Mouse (Mus musculus) neural tube, embryonic 12.5 days (tissue): ENCODE measurements around the gene Ost4. TPM values are rescaled to one million over a fixed set of nuclear protein-coding genes. Genes with fewer than 3 reads are reported as not detected.

Experiments
- ATAC-seq: fragments of 200-750 bp; cut with Nextera tagmentation; 2 replicates; pipeline ENCODE4 v1.8.0; 2017; ENCODE audit warnings: low read depth, mild to moderate bottlenecking, moderate TSS enrichment, moderate library complexity; ENCODE audit not compliant: low FRiP score
- H3K27ac ChIP-seq: fragments of 300-500 bp; sonication (generic); 2 replicates; pipeline ENCODE4 v1.5.1; 2016
- H3K27me3 ChIP-seq: fragments of 300-500 bp; sonication (generic); replicated peaks from 2 replicates; pipeline ENCODE4 v1.6.1; 2016; ENCODE audit warnings: mild to moderate bottlenecking
- H3K36me3 ChIP-seq: fragments of 300-500 bp; sonication (generic); 2 replicates; pipeline ENCODE4 v1.6.1; 2016; ENCODE audit warnings: mild to moderate bottlenecking
- H3K4me1 ChIP-seq: fragments of 300-500 bp; sonication (generic); 2 replicates; pipeline ENCODE4 v1.6.1; 2016
- H3K4me2 ChIP-seq: fragments of 300-500 bp; sonication (generic); replicated peaks from 2 replicates; pipeline ENCODE4 v1.6.1; 2016; ENCODE audit warnings: mild to moderate bottlenecking
- H3K4me3 ChIP-seq: fragments of 300-500 bp; sonication (generic); 2 replicates; pipeline ENCODE4 v1.5.1; 2016
- H3K9ac ChIP-seq: fragments of 300-500 bp; sonication (generic); 2 replicates; pipeline ENCODE4 v1.6.1; 2016; ENCODE audit warnings: mild to moderate bottlenecking
- H3K9me3 ChIP-seq: fragments of 300-500 bp; sonication (generic); 2 replicates; pipeline ENCODE4 v1.6.1; 2016; ENCODE audit warnings: mild to moderate bottlenecking
- WGBS: fragments of 180-500 bp; shearing (Covaris S2); methylation state at CpG from one replicate; pipeline ENCODE4 v1.1.7; 2016; 5-methylcytosine and 5-hydroxymethylcytosine counted together
- polyA plus RNA-seq: library from polyadenylated mRNA; unstranded; fragments of >200 nt; fragmentation: Nextera tagmentation; extraction: Ambion mirVana; gene quantifications from 2 replicates; pipeline ENCODE4 v1.2.1, GENCODE M21; 2016

Gene Ost4
- 294 and 304 TPM in 2 replicates for polyA plus RNA-seq

- Histone ChIP-seq H3K9me3 (no peaks in the 10 kb centered on the region), H3K9ac (peak within 1 kb of the TSS; percentile 79), H3K4me2 (peak within 1 kb of the TSS; percentile 79), H3K36me3 (peaks cover 34% of the 10 kb centered on the region), H3K27me3 (no peaks in the 10 kb centered on the region), H3K27ac (peak within 1 kb of the TSS; percentile 54), H3K4me1 (peaks cover 33% of the 10 kb centered on the region), H3K4me3 (peak within 1 kb of the TSS; percentile 66)
- ATAC-seq, result peak; percentile 91
- WGBS, result under 1% methylated on average over 58 of the region's 58 CpGs
These were observed at the start of gene Ost4 for GRCm38 (mm10) chr5:30907413-30908059. Gene Ost4 (minus strand): TSS chr5:30907788.

GRCm38 (mm10) chr5:30955751-30956150 is 48.2 kb upstream of the Ost4 start:
- Histone ChIP-seq H3K9me3 (no peaks in the 10 kb centered on the region), H3K9ac (no peak overlapping the region), H3K4me2 (no peak overlapping the region), H3K27ac (no peak overlapping the region), H3K4me1 (peaks cover 21% of the 10 kb centered on the region), H3K4me3 (no peak overlapping the region), H3K27me3 (no peaks in the 10 kb centered on the region), H3K36me3 (peaks cover 57% of the 10 kb centered on the region)
- WGBS, result 92% methylated on average over 6 of the region's 6 CpGs
- no peak for ATAC-seq

- Histone ChIP-seq H3K9me3 (no peaks in the 10 kb centered on the region), H3K9ac (no peak overlapping the region), H3K36me3 (peaks cover 57% of the 10 kb centered on the region), H3K4me3 (no peak overlapping the region), H3K4me2 (no peak overlapping the region), H3K27me3 (no peaks in the 10 kb centered on the region), H3K27ac (no peak overlapping the region), H3K4me1 (peaks cover 24% of the 10 kb centered on the region)
- 94% methylated on average over 9 of the region's 9 CpGs for WGBS
- ATAC-seq, result no peak
These were observed 47.0 kb upstream of the Ost4 start for GRCm38 (mm10) chr5:30954556-30954955.

GRCm38 (mm10) chr5:30954065-30954464 is 46.5 kb upstream of the Ost4 start:
- H3K27me3 ChIP-seq, result no peaks in the 10 kb centered on the region
- H3K27ac ChIP-seq, result no peak overlapping the region
- no peak for ATAC-seq
- peaks cover 57% of the 10 kb centered on the region for H3K36me3 ChIP-seq
- H3K4me3 ChIP-seq, result no peak overlapping the region
- H3K9me3 ChIP-seq, result no peaks in the 10 kb centered on the region
- 97% methylated on average over 6 of the region's 6 CpGs for WGBS
- no peak overlapping the region for H3K9ac ChIP-seq
- H3K4me1 ChIP-seq, result peaks cover 22% of the 10 kb centered on the region
- no peak overlapping the region for H3K4me2 ChIP-seq

GRCm38 (mm10) chr5:30952551-30952950 is 45.0 kb upstream of the Ost4 start:
- Histone ChIP-seq H3K9ac (no peak overlapping the region), H3K4me2 (no peak overlapping the region), H3K36me3 (peaks cover 44% of the 10 kb centered on the region), H3K4me1 (peaks cover 6% of the 10 kb centered on the region), H3K27me3 (no peaks in the 10 kb centered on the region), H3K9me3 (no peaks in the 10 kb centered on the region), H3K27ac (no peak overlapping the region), H3K4me3 (no peak overlapping the region)
- 87% methylated on average over 5 of the region's 5 CpGs for WGBS
- ATAC-seq, result no peak

- Histone ChIP-seq H3K9me3 (no peaks in the 10 kb centered on the region), H3K4me1 (0 out of 2 replicates have a peak, but pooled peaks cover 3% of the 10 kb centered on the region), H3K9ac (no peak overlapping the region), H3K4me3 (no peak overlapping the region), H3K4me2 (no peak overlapping the region), H3K36me3 (peaks cover 41% of the 10 kb centered on the region), H3K27me3 (no peaks in the 10 kb centered on the region), H3K27ac (no peak overlapping the region)
- 85% methylated on average over 6 of the region's 6 CpGs for WGBS
- ATAC-seq, result no peak
These were observed 44.1 kb upstream of the Ost4 start for GRCm38 (mm10) chr5:30951706-30952105.

GRCm38 (mm10) chr5:30950922-30951321 is 43.3 kb upstream of the Ost4 start:
- H3K27me3 ChIP-seq, result no peaks in the 10 kb centered on the region
- WGBS, result 98% methylated on average over 2 of the region's 2 CpGs
- H3K4me3 ChIP-seq, result no peak overlapping the region
- no peak overlapping the region for H3K9ac ChIP-seq
- H3K9me3 ChIP-seq, result no peaks in the 10 kb centered on the region
- no peak overlapping the region for H3K27ac ChIP-seq
- peaks cover 39% of the 10 kb centered on the region for H3K36me3 ChIP-seq
- no peak for ATAC-seq
- 0 out of 2 replicates have a peak, but pooled peaks cover 3% of the 10 kb centered on the region for H3K4me1 ChIP-seq
- peak overlapping the region; percentile 85; the same call in 1 of the 2 replicates for H3K4me2 ChIP-seq

GRCm38 (mm10) chr5:30950451-30950850 is 42.9 kb upstream of the Ost4 start:
- Histone ChIP-seq H3K9ac (no peak overlapping the region), H3K27me3 (no peaks in the 10 kb centered on the region), H3K4me1 (peaks cover 5% of the 10 kb centered on the region; the same call in 1 of the 2 replicates), H3K36me3 (peaks cover 34% of the 10 kb centered on the region), H3K4me3 (peak overlapping the region; percentile 51), H3K4me2 (peak overlapping the region; percentile 85), H3K9me3 (no peaks in the 10 kb centered on the region), H3K27ac (no peak overlapping the region)
- 70% methylated on average over 4 of the region's 4 CpGs for WGBS
- no peak for ATAC-seq

GRCm38 (mm10) chr5:30949654-30950326 is 42.2 kb upstream of the Ost4 start:
- Histone ChIP-seq H3K36me3 (peaks cover 28% of the 10 kb centered on the region), H3K27me3 (no peaks in the 10 kb centered on the region), H3K9me3 (no peaks in the 10 kb centered on the region), H3K27ac (no peak overlapping the region), H3K4me1 (peaks cover 12% of the 10 kb centered on the region), H3K4me2 (peak overlapping the region; percentile 85), H3K9ac (peak overlapping the region; percentile 53), H3K4me3 (peak overlapping the region; percentile 51)
- peak; percentile 89 for ATAC-seq
- WGBS, result under 1% methylated on average over 31 of the region's 31 CpGs

GRCm38 (mm10) chr5:30948620-30949019 is 41.0 kb upstream of the Ost4 start:
- Histone ChIP-seq H3K36me3 (peaks cover 16% of the 10 kb centered on the region), H3K4me1 (peaks cover 12% of the 10 kb centered on the region), H3K4me3 (no peak overlapping the region), H3K9me3 (no peaks in the 10 kb centered on the region), H3K9ac (no peak overlapping the region), H3K27ac (no peak overlapping the region), H3K4me2 (peak overlapping the region; percentile 85; the same call in 1 of the 2 replicates), H3K27me3 (no peaks in the 10 kb centered on the region)
- ATAC-seq, result no peak
- 80% methylated on average over 5 of the region's 5 CpGs for WGBS

- peak within 1 kb of the TSS; percentile 49 for H3K4me3 ChIP-seq
- no peaks in the 10 kb centered on the region for H3K27me3 ChIP-seq
- no peak within 1 kb of the TSS for H3K27ac ChIP-seq
- H3K36me3 ChIP-seq, result no peaks in the 10 kb centered on the region
- peak within 1 kb of the TSS; percentile 95 for H3K4me2 ChIP-seq
- peaks cover 11% of the 10 kb centered on the region for H3K4me1 ChIP-seq
- H3K9ac ChIP-seq, result peak within 1 kb of the TSS; percentile 72
- no peaks in the 10 kb centered on the region for H3K9me3 ChIP-seq
- 6% methylated on average over 44 of the region's 44 CpGs for WGBS
- ATAC-seq, result peak; percentile 61; the same call in 1 of the 2 replicates
These were observed 37.6 kb upstream of the Ost4 start, which contains the start of gene Cgref1 for GRCm38 (mm10) chr5:30944956-30945781. Gene Cgref1 (minus strand): TSS chr5:30945591.

GRCm38 (mm10) chr5:30944344-30944743 is 36.8 kb upstream of the Ost4 start:
- no peaks in the 10 kb centered on the region for H3K36me3 ChIP-seq
- WGBS, result 89% methylated on average over 6 of the region's 6 CpGs
- no peak overlapping the region; the same call in 1 of the 2 replicates for H3K4me3 ChIP-seq
- no peak overlapping the region for H3K9ac ChIP-seq
- H3K27me3 ChIP-seq, result no peaks in the 10 kb centered on the region
- H3K27ac ChIP-seq, result no peak overlapping the region
- no peak for ATAC-seq
- H3K4me2 ChIP-seq, result peak overlapping the region; percentile 95; the same call in 1 of the 2 replicates
- H3K9me3 ChIP-seq, result no peaks in the 10 kb centered on the region
- peaks cover 9% of the 10 kb centered on the region for H3K4me1 ChIP-seq
